Mouse (Mus musculus) c-Kit-negative CD71-positive TER-119-positive erythroid progenitor cells, embryonic 14.5 days (primary cell): Measurements from ENCODE around the gene Tcf19.
"Not testable (repeated sequence)": the region's sequence is repeated elsewhere in the genome, so short reads cannot be mapped to it uniquely, and the experiment has no call there.

Source experiments
- DNase-seq: peaks from one replicate; pipeline ENCODE4 v3.0.0-alpha.2; 2013; ENCODE audit warnings: low read depth, low spot score

Tcf19 gene

GRCm38 (mm10) chr17:35532901-35533300, 16.3 kb upstream of the Tcf19 start, which contains the start of gene Psors1c2:
TSS of gene Psors1c2 (plus strand) at chr17:35533201.
- DNase-seq, result no peak

DNA sequence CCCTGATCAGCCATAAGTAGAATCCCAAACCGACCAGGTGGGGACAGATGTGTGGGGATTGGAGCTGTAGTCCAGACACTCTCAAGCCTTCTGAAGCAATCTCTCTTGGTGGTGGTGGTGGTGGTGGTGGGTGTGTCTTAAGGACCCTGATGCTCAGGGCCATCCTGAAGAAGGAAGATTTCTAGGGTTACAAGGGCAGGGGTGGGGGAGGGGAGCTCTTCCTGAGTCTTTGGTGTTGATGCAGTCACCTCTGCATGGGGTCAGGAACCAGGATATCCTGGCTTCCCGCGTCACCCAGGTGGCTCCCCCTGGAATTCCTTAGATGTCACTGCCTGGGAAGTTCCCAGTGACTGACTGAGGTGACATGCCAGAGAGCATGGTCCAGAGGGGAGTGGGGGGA, 15.7 kb upstream of the Tcf19 start:
- no peak for DNase-seq

- no peak for DNase-seq
Observed at GRCm38 (mm10) chr17:35526644-35527043, 10.0 kb upstream of the Tcf19 start.

- DNase-seq, result no peak
Observed at GRCm38 (mm10) chr17:35524354-35524753, 7.7 kb upstream of the Tcf19 start.

DNA sequence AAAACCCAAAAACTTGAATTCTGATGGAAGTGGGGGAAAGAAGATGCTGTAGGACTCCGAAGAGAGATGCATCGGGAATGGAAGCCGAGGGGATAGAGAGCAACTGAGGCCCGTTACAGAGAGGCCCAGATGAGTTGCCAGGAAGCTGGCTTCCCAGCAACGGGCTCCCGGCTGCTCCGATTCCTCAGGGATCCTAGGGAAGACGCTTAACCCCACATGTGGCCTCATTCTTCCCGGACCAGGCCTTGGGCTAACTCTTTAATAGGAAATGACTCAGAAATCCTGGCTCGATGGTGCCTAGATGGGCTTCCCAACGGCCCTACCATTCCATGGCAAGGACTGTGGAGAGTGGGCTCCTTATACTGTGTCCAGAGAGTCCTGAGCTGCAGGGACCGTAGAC, 902 bp upstream of the Tcf19 start:
- peak; percentile 19 for DNase-seq

GRCm38 (mm10) chr17:35515911-35516640, 548 bp downstream of the Tcf19 start:
- DNase-seq, result no peak

GRCm38 (mm10) chr17:35514756-35515155, 1.9 kb downstream of the Tcf19 start:
- DNase-seq, result no peak

GRCm38 (mm10) chr17:35513886-35514285, 2.7 kb downstream of the Tcf19 start:
- DNase-seq, result peak; percentile 75

- DNase-seq, result no peak
Observed at GRCm38 (mm10) chr17:35512916-35513626, 3.6 kb downstream of the Tcf19 start.

DNA sequence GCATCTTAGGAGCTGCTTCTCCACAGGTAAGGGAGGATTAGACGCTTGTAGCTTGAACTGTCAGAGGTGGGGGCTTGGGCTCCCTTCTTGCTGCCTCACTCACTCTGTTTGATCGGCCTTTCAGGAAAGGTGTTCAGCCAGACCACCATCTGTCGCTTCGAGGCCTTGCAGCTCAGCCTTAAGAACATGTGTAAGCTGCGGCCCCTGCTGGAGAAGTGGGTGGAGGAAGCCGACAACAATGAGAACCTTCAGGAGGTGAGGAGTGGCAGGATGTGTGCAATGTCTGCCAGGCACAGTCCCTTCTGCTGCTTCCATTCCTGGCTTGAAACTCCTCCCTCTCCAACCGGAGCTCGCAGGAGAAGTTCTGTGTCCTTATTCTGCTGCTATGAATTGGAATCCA, 7.3 kb downstream of the Tcf19 start:
- DNase-seq, result no peak

DNA sequence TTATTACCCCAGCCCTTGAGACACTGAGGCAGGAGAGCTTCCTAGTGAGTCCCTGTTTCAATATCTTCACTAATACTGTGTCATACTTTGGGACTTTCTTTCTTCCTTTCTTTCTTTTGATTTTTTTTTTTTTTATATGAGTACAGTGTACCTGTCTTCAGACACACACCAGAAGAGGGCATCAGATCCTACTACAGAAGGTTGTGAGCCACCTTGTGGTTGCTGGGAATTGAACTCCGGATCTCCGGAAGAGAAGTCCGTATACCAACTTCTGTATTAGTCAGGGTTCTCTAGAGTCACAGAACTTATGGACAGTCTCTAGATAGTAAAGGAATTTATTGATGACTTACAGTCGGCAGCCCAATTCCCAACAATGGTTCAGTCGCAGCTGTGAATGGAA, 8.3 kb downstream of the Tcf19 start:
- DNase-seq, result not testable (repeated sequence)

- DNase-seq, result no peak
Observed at GRCm38 (mm10) chr17:35507556-35508260, 8.9 kb downstream of the Tcf19 start.

DNA sequence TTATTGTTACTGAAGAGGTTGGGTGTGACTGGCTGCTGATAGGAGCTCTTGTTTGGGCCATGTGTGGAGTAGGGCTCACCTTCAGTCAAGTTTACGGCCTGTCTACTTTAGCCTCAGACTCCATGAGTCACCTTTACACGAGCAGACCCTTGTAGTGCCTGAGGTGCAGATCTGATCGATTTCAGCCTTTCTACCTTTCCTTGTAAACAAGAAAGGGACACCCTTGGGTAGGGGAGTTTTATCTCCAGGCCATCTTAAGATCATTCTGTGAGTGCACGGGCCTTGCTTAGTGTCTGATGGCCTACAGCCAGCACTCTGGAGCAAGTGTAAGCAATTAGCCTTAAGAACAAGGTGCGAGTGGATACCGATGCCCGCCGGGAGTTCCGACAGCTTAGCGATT, 9.7 kb downstream of the Tcf19 start:
- DNase-seq, result no peak

GRCm38 (mm10) chr17:35505776-35506175, 10.8 kb downstream of the Tcf19 start, which contains the start of gene Pou5f1:
TSS of gene Pou5f1 (plus strand) at chr17:35506018.
- DNase-seq, result no peak

GRCm38 (mm10) chr17:35504628-35505481, 11.8 kb downstream of the Tcf19 start:
- DNase-seq, result no peak

DNA sequence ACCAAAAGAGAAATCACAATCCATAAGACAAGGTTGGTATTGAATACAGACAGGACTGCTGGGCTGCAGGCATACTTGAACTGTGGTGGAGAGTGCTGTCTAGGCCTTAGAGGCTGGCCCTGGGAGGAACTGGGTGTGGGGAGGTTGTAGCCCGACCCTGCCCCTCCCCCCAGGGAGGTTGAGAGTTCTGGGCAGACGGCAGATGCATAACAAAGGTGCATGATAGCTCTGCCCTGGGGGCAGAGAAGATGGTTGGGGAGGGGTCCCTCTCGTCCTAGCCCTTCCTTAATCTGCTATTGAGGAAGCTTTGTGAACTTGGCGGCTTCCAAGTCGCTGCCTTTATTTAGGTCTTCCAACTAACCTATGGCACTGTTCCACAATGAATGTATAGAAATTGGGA, 12.8 kb downstream of the Tcf19 start:
- no peak for DNase-seq

GRCm38 (mm10) chr17:35502762-35503161, 13.9 kb downstream of the Tcf19 start:
- no peak for DNase-seq

DNA sequence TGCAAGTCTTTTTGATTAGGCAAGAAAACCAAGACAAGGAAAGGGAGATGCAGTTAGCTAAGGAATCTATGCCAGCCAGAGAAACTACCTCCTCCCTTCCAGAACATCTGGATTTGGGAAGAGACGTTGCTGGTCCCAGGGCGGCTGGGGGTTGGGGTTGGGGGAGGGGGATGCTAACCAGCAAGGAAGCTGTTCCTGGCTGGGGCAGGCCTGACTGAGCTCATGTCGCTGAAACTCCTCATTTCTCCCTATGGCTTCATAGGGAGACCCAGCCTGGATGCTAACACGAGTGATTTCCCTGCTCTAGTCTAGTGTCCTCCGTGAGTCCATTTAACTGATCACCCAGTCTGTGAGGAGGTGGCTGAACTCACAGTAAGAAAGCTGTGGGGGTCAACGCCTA, 14.4 kb downstream of the Tcf19 start:
- DNase-seq, result no peak

- DNase-seq, result no peak
Observed at GRCm38 (mm10) chr17:35497124-35497523, 19.5 kb downstream of the Tcf19 start.

GRCm38 (mm10) chr17:35490320-35490719, 26.3 kb downstream of the Tcf19 start:
- DNase-seq, result no peak

DNA sequence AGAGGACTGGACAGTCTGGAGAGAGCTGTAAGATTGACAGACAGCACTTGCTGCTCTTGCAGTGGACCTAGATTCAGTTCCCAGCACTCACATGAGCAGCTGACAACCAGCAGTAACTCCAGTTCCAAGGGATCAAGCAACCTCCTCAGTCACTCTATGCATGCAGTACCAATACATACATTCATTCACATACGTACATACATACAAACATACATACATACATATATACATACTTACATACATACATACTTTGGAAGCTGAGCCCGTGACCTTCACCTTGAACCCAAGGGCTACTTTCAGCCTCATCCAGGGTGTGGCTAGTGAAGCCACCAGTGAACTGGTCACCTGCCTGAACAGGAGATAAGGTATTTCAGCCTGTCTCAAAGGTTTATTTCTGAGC, 28.6 kb downstream of the Tcf19 start:
- no peak for DNase-seq

GRCm38 (mm10) chr17:35486726-35487125, 29.9 kb downstream of the Tcf19 start:
- DNase-seq, result no peak
